In the genomic region with DNA sequence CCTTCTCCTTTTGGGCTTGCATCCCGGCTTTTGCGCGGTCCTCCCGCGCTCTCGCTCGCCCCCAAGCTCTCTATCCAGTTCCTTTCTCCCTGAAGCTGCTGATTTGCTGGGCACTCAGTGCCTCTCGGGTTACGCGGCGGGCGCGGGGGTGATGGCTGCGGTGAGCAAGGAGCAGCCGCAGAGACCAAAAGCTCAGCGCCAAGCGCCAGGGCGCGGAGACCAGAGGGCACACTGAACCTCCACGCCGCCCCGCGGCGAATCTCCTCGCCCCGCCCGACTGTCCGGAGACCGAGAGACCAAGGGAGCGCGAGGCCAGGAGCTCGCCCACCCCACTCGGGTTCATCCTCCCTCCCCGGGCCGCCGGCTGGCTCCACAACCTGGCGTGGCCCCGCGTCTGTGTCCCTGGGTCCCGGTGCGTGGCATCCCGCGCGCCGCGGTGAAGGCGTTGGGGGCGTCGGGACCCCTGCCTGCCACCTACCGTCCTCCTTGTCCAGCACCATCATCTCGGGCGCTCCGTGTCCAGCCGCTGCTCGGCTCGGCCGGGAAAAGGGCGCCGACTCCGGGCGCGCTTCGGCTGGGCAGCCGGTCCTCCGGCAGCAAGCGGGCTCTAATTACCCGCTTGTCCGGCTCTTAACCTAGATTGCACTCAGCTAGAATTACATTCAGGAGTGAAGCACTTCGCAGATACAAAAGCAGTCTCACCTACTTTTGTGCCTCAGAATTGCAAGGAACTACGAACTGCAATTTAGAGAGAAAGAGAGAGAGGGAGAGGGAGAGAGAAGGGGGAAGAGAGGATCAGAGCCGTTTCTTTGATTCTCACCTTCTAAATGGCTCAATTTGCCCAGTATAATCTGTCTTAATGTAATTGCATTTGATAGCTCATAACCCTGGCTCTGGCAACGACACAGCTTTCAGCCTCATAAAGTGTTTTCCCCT, we compare ENCODE assay signal across 8 mouse cellular contexts. TPM values are rescaled to one million over a fixed set of nuclear protein-coding genes. Genes with fewer than 3 reads are reported as not detected.
DNase-seq lines count a peak whose midpoint lies in the region; ATAC-seq lines count a peak whose summit lies in the region.

No protein-coding gene starts in this region.

- no peak overlapping the region for H3K27ac ChIP-seq in lung, embryonic 15.5 days
- H3K27ac ChIP-seq in forebrain, embryonic 10.5 days, result peak overlapping the region; percentile 85
- H3K27ac ChIP-seq in hindbrain, embryonic 15.5 days (replicated peaks), result peak overlapping the region; percentile 82
- H3K27ac ChIP-seq in liver, embryonic 16.5 days (ENCODE audit: low read length), result no peak overlapping the region
- H3K27ac ChIP-seq in stomach, embryonic 16.5 days (ENCODE audit: low read length), result no peak overlapping the region

- peak overlapping the region; percentile 41 for H3K9ac ChIP-seq in lung, embryonic 15.5 days
- H3K9ac ChIP-seq in hindbrain, embryonic 15.5 days, result peak overlapping the region; percentile 64
- no peak overlapping the region for H3K9ac ChIP-seq in liver, embryonic 16.5 days (ENCODE audit: low read depth, low read length)
- peak overlapping the region; percentile 58 for H3K9ac ChIP-seq in stomach, embryonic 16.5 days (ENCODE audit: low read length)

- peaks cover 60% of the 10 kb centered on the region for H3K27me3 ChIP-seq in lung, embryonic 15.5 days
- peaks cover 100% of the 10 kb centered on the region for H3K27me3 ChIP-seq in forebrain, embryonic 10.5 days (ENCODE audit: poor library complexity, severe bottlenecking)
- H3K27me3 ChIP-seq in hindbrain, embryonic 15.5 days, result peaks cover 22% of the 10 kb centered on the region
- peaks cover 61% of the 10 kb centered on the region for H3K27me3 ChIP-seq in liver, embryonic 16.5 days (ENCODE audit: control insufficient read depth, insufficient read depth, low read depth, low read length)
- peaks cover 42% of the 10 kb centered on the region for H3K27me3 ChIP-seq in stomach, embryonic 16.5 days (ENCODE audit: control insufficient read depth, insufficient read depth, low read length)

- peak overlapping the region; percentile 98 for H3K4me2 ChIP-seq in lung, embryonic 15.5 days
- peak overlapping the region; percentile 95 for H3K4me2 ChIP-seq in hindbrain, embryonic 15.5 days
- peak overlapping the region; percentile 36 for H3K4me2 ChIP-seq in liver, embryonic 16.5 days (ENCODE audit: low read depth, low read length)
- peak overlapping the region; percentile 97 for H3K4me2 ChIP-seq in stomach, embryonic 16.5 days (ENCODE audit: low read depth, low read length)

- peaks cover 15% of the 10 kb centered on the region for H3K4me1 ChIP-seq in lung, embryonic 15.5 days
- peaks cover 92% of the 10 kb centered on the region for H3K4me1 ChIP-seq in forebrain, embryonic 10.5 days
- H3K4me1 ChIP-seq in hindbrain, embryonic 15.5 days (replicated peaks), result peaks cover 44% of the 10 kb centered on the region
- no peaks in the 10 kb centered on the region; the same call in 1 of the 2 replicates for H3K4me1 ChIP-seq in liver, embryonic 16.5 days (ENCODE audit: control insufficient read depth, low read depth, low read length)
- no peaks in the 10 kb centered on the region for H3K4me1 ChIP-seq in stomach, embryonic 16.5 days (ENCODE audit: control insufficient read depth, insufficient read depth, low read length)

- ATAC-seq in lung, embryonic 15.5 days (ENCODE audit: borderline replicate concordance, extremely low read depth, low FRiP score, low TSS enrichment), result peak; percentile 33; the same call in 1 of the 2 replicates
- ATAC-seq in cerebellum, adult (ENCODE audit: insufficient number of reproducible peaks, low FRiP score, low TSS enrichment), result peak; percentile 57
- ATAC-seq in hindbrain, embryonic 15.5 days (ENCODE audit: low FRiP score, low read depth), result 0 out of 2 replicates have a peak, but pooled peaks have one; percentile 19
- no peak for ATAC-seq in liver, embryonic 16.5 days (ENCODE audit: low read depth)
- no peak for ATAC-seq in stomach, embryonic 16.5 days (ENCODE audit: insufficient read depth, low FRiP score)

- whole genome bisulfite sequencing in lung, embryonic 15.5 days, result under 1% methylated on average over 51 of the region's 72 CpGs
- WGBS in forebrain, embryonic 10.5 days, result under 1% methylated on average over 72 of the region's 72 CpGs
- WGBS in hindbrain, embryonic 15.5 days, result under 1% methylated on average over 71 of the region's 72 CpGs
- 1% methylated on average over 70 of the region's 72 CpGs for WGBS in liver, embryonic 16.5 days (ENCODE audit: insufficient replicate concordance)
- under 1% methylated on average over 72 of the region's 72 CpGs for WGBS in stomach, embryonic 16.5 days

- no peaks in the 10 kb centered on the region for H3K9me3 ChIP-seq in lung, embryonic 15.5 days
- peaks cover 9% of the 10 kb centered on the region for H3K9me3 ChIP-seq in forebrain, embryonic 10.5 days
- H3K9me3 ChIP-seq in hindbrain, embryonic 15.5 days, result no peaks in the 10 kb centered on the region
- H3K9me3 ChIP-seq in liver, embryonic 16.5 days (replicated peaks; ENCODE audit: control insufficient read depth, low read length), result no peaks in the 10 kb centered on the region
- H3K9me3 ChIP-seq in stomach, embryonic 16.5 days (replicated peaks; ENCODE audit: control insufficient read depth, low read length), result no peaks in the 10 kb centered on the region

- peak overlapping the region; percentile 46 for H3K4me3 ChIP-seq in lung, embryonic 15.5 days
- H3K4me3 ChIP-seq in forebrain, embryonic 10.5 days, result peak overlapping the region; percentile 65
- peak overlapping the region; percentile 59 for H3K4me3 ChIP-seq in hindbrain, embryonic 15.5 days
- H3K4me3 ChIP-seq in liver, embryonic 16.5 days (ENCODE audit: low read depth, low read length), result peak overlapping the region; percentile 36
- peak overlapping the region; percentile 52 for H3K4me3 ChIP-seq in stomach, embryonic 16.5 days (replicated peaks; ENCODE audit: low read length)

- no peak for DNase-seq in lung, postnatal 14 days
- DNase-seq in forebrain, embryonic 10.5 days (ENCODE audit: extremely low spot score, low spot score), result peak; percentile 63
- no peak for DNase-seq in c-Kit-positive CD71-positive TER-119-positive erythroid progenitor cells, embryonic 14.5 days (ENCODE audit: low spot score)

- no peaks in the 10 kb centered on the region for H3K36me3 ChIP-seq in lung, embryonic 15.5 days
- H3K36me3 ChIP-seq in forebrain, embryonic 10.5 days (replicated peaks), result peaks cover 15% of the 10 kb centered on the region
- no peaks in the 10 kb centered on the region for H3K36me3 ChIP-seq in hindbrain, embryonic 15.5 days
- no peaks in the 10 kb centered on the region for H3K36me3 ChIP-seq in liver, embryonic 16.5 days (ENCODE audit: control insufficient read depth, insufficient read depth)
- no peaks in the 10 kb centered on the region for H3K36me3 ChIP-seq in stomach, embryonic 16.5 days (ENCODE audit: control insufficient read depth, insufficient read depth, low read length)

RNA-seq across cellular contexts. Expression of a gene that starts 5.2 kb away (rescaled TPM):
- polyA plus RNA-seq in lung, embryonic 15.5 days (2015; fragmentation: Nextera tagmentation; extraction: Ambion mirVana), result 13.8 and 14.5 TPM in 2 replicates
- 21.9 and 29.6 TPM in 2 replicates for polyA plus RNA-seq in forebrain, embryonic 10.5 days (2016; fragmentation: Nextera tagmentation; extraction: Ambion mirVana)
- polyA plus RNA-seq in hindbrain, embryonic 15.5 days (2015; fragmentation: Nextera tagmentation; extraction: Ambion mirVana), result 59.5 and 78.0 TPM in 2 replicates
- 1.0 and 1.1 TPM in 2 replicates for polyA plus RNA-seq in liver, embryonic 16.5 days (2015; fragmentation: Nextera tagmentation; extraction: Ambion mirVana)
- polyA plus RNA-seq in stomach, embryonic 16.5 days (2015; fragmentation: Nextera tagmentation; extraction: Ambion mirVana), result 5.2 and 8.3 TPM in 2 replicates

Comparison
In these comparisons a context has a peak if more than half of its experiments do, and no peak if none do; other contexts are left out.
1. ATAC-seq: peak in lung, embryonic 15.5 days (single experiment), cerebellum, adult (single experiment) and hindbrain, embryonic 15.5 days (single experiment); none in liver, embryonic 16.5 days (single experiment) and stomach, embryonic 16.5 days (single experiment).
2. H3K27ac ChIP-seq: peak in forebrain, embryonic 10.5 days (single experiment) and hindbrain, embryonic 15.5 days (single experiment); none in lung, embryonic 15.5 days (single experiment), liver, embryonic 16.5 days (single experiment) and stomach, embryonic 16.5 days (single experiment).
3. H3K4me2 ChIP-seq: peak in every context shown above with its lines; median percentile 98 in lung, embryonic 15.5 days; 97 in stomach, embryonic 16.5 days; 95 in hindbrain, embryonic 15.5 days; 36 in liver, embryonic 16.5 days.
4. Peak in every context shown above with its lines, with median percentiles within 50 percentile points of each other: H3K4me3 ChIP-seq.